Mouse (Mus musculus): Measurements from ENCODE around the gene Gfpt2.

GRCm38 (mm10) chr11:49867320-49867719, 73.3 kb downstream of the Gfpt2 start:
- TF ChIP-seq CTCF (IDR thresholded peaks at IDR 0.05; ENCODE audit: borderline replicate concordance, control insufficient read depth, extremely low read depth, insufficient read depth, low read length, poor library complexity) = no peak
- no peak for TF ChIP-seq POLR2A (IDR thresholded peaks at IDR 0.05; ENCODE audit: control insufficient read depth, extremely low read depth, insufficient read depth, low read length, poor library complexity)
